ENCODE assay signal across 9 mouse cellular contexts in the genomic region with DNA sequence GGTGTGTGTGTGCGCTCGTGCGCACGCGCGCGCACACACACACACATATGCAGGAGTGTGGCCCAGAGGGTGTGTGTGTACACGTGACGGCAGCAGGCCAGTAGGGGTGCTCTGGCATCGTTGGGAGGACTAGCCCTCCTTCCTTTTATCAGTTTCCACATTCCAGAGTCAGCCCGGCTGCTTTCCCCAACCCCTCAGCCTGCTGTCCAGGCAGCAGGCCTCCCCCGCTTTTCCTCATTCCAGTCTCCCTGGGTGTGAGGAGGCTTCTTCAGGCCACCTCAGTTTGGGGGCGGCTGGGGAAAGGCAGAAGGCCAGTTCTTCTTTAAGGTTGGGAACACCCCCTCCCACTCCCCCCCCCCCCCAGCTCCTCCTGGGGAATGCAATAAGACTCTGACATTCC. TPM values are rescaled to one million over a fixed set of nuclear protein-coding genes. Genes with fewer than 3 reads are reported as not detected.
DNase-seq lines count a peak whose midpoint lies in the region; ATAC-seq and TF ChIP-seq lines count a peak whose summit lies in the region.
"Had no signal": no experiment of that assay in that cellular context is flagged by ENCODE, and none has a peak within 500 bp of the region (broad histone marks: within the 10 kb centered on the region; RNA-seq: fewer than 3 reads in every experiment).

No protein-coding gene starts in this region.

- H3K36me3 ChIP-seq in forebrain, embryonic 15.5 days, result no peaks in the 10 kb centered on the region
- no peaks in the 10 kb centered on the region for H3K36me3 ChIP-seq in hindbrain, embryonic 15.5 days
- peaks cover 7% of the 10 kb centered on the region for H3K36me3 ChIP-seq in limb, embryonic 11.5 days (ENCODE audit: control insufficient read depth, insufficient read depth, low read length)
- no peaks in the 10 kb centered on the region for H3K36me3 ChIP-seq in myocyte (ENCODE audit: control insufficient read depth, insufficient read depth)

- H3K4me1 ChIP-seq in forebrain, embryonic 15.5 days, result peaks cover 43% of the 10 kb centered on the region
- peaks cover 64% of the 10 kb centered on the region for H3K4me1 ChIP-seq in hindbrain, embryonic 15.5 days (replicated peaks)
- peaks cover 60% of the 10 kb centered on the region for H3K4me1 ChIP-seq in limb, embryonic 11.5 days (ENCODE audit: control insufficient read depth, insufficient read depth, low read length)

- H3K9ac ChIP-seq in forebrain, embryonic 15.5 days (replicated peaks), result no peak overlapping the region
- H3K9ac ChIP-seq in hindbrain, embryonic 15.5 days, result no peak overlapping the region
- H3K9ac ChIP-seq in limb, embryonic 11.5 days (ENCODE audit: low read length), result peak overlapping the region; percentile 34; the same call in 1 of the 2 replicates

- peak; percentile 11 for TF ChIP-seq POLR2A in myocyte (IDR thresholded peaks at IDR 0.05; ENCODE audit: insufficient read length, low read depth)

- peaks cover 60% of the 10 kb centered on the region for H3K79me2 ChIP-seq in myocyte (ENCODE audit: control insufficient read depth, insufficient read depth)

- no peak for ATAC-seq in forebrain, embryonic 15.5 days (replicated peaks)
- ATAC-seq in hindbrain, embryonic 15.5 days (ENCODE audit: low FRiP score, low read depth), result no peak
- no peak for ATAC-seq in limb, embryonic 11.5 days (ENCODE audit: insufficient number of reproducible peaks, low FRiP score, low TSS enrichment, low read depth)

- no peak overlapping the region for H3ac ChIP-seq in myocyte (ENCODE audit: control insufficient read depth, insufficient read length)

- no peak overlapping the region for H3K4me2 ChIP-seq in forebrain, embryonic 15.5 days (replicated peaks)
- peak overlapping the region; percentile 29 for H3K4me2 ChIP-seq in hindbrain, embryonic 15.5 days
- peak overlapping the region; percentile 82 for H3K4me2 ChIP-seq in limb, embryonic 11.5 days (ENCODE audit: low read depth, severe bottlenecking)
- H3K4me2 ChIP-seq in myocyte (ENCODE audit: low read depth), result peak overlapping the region; percentile 90

- H3K27me3 ChIP-seq in forebrain, embryonic 15.5 days, result no peaks in the 10 kb centered on the region
- H3K27me3 ChIP-seq in hindbrain, embryonic 15.5 days, result no peaks in the 10 kb centered on the region
- no peaks in the 10 kb centered on the region for H3K27me3 ChIP-seq in limb, embryonic 11.5 days (ENCODE audit: control insufficient read depth, insufficient read depth, low read length)
- no peaks in the 10 kb centered on the region for H3K27me3 ChIP-seq in myocyte (ENCODE audit: control insufficient read depth, insufficient read depth, insufficient read length)
- H3K27me3 ChIP-seq: CH12.LX had no signal

- no peak overlapping the region for H3K4me3 ChIP-seq in forebrain, embryonic 15.5 days
- no peak overlapping the region for H3K4me3 ChIP-seq in hindbrain, embryonic 15.5 days
- peak overlapping the region; percentile 20 for H3K4me3 ChIP-seq in limb, embryonic 11.5 days (ENCODE audit: low read depth, low read length)
- peak overlapping the region; percentile 61 for H3K4me3 ChIP-seq in myocyte

- DNase-seq in gastrocnemius, postnatal 25 days, result peak; percentile 45
- no peak for DNase-seq in gastrocnemius, postnatal 10 days
- DNase-seq in limb, embryonic 11.5 days (ENCODE audit: low spot score), result peak; percentile 61
- no peak for DNase-seq in cerebellum, adult 9-11 months
- DNase-seq in adrenal gland, adult 8-10 months, result no peak

- 44% methylated on average over 13 of the region's 13 CpGs for WGBS in forebrain, embryonic 15.5 days
- WGBS in hindbrain, embryonic 15.5 days, result 41% methylated on average over 13 of the region's 13 CpGs
- WGBS in limb, embryonic 11.5 days, result 43% methylated on average over 13 of the region's 13 CpGs

- no peaks in the 10 kb centered on the region for H3K9me3 ChIP-seq in forebrain, embryonic 15.5 days
- H3K9me3 ChIP-seq in hindbrain, embryonic 15.5 days, result no peaks in the 10 kb centered on the region
- H3K9me3 ChIP-seq in limb, embryonic 11.5 days (ENCODE audit: control insufficient read depth, low read length), result no peaks in the 10 kb centered on the region

- peak overlapping the region; percentile 37; the same call in 1 of the 2 replicates for H3K27ac ChIP-seq in forebrain, embryonic 15.5 days (replicated peaks)
- peak overlapping the region; percentile 62 for H3K27ac ChIP-seq in hindbrain, embryonic 15.5 days (replicated peaks)
- H3K27ac ChIP-seq in limb, embryonic 11.5 days (replicated peaks; ENCODE audit: low read depth, low read length), result peak overlapping the region; percentile 70

TF ChIP-seq in myocyte, 11 proteins besides CTCF, POLR2A, EP300 and RAD21:
- TF ChIP-seq USF1 (IDR thresholded peaks at IDR 0.05; ENCODE audit: low read depth) (peak; percentile 93), TCF12 (IDR thresholded peaks at IDR 0.05; ENCODE audit: insufficient read depth, poor library complexity, severe bottlenecking) (no peak), MYOD1 (IDR thresholded peaks at IDR 0.05; ENCODE audit: control insufficient read depth in 1 of 3, insufficient read length in 2 of 3, low read depth in 2 of 3) (peak in 1 of 3 experiments; percentile 63), CEBPB (IDR thresholded peaks at IDR 0.05; ENCODE audit: insufficient read depth, poor library complexity, severe bottlenecking) (no peak), SRF (IDR thresholded peaks at IDR 0.05; ENCODE audit: control insufficient read depth, insufficient read length, low read depth) (no peak), MAX (IDR thresholded peaks at IDR 0.05; ENCODE audit: low read depth) (no peak), MYOG (IDR thresholded peaks at IDR 0.05; ENCODE audit: control insufficient read depth in 1 of 3, insufficient read depth in 1 of 3, insufficient read length in 2 of 3, low read depth in 2 of 3) (peak in 1 of 3 experiments; percentile 65), TCF3 (IDR thresholded peaks at IDR 0.05; ENCODE audit: insufficient read length, low read depth) (no peak), POLR2AphosphoS2 (IDR thresholded peaks at IDR 0.05; ENCODE audit: insufficient read length, low read depth) (no peak), E2F4 (IDR thresholded peaks at IDR 0.05; ENCODE audit: insufficient read depth) (no peak), REST (IDR thresholded peaks at IDR 0.05; ENCODE audit: insufficient read depth, insufficient read length) (no peak)

RNA-seq across cellular contexts. Expression of gene Dnaja3, which starts 2.4 kb away (rescaled TPM):
- 10 to 100 TPM; 91.1 to 93.8 TPM for total RNA-seq in gastrocnemius, postnatal 25 days (2021)
- total RNA-seq in gastrocnemius, postnatal 10 days (2021), result 10 to 100 TPM; 71.4 to 87.2 TPM
- 55.8 and 58.0 TPM in 2 replicates for polyA plus RNA-seq in forebrain, embryonic 15.5 days (2015; fragmentation: Nextera tagmentation; extraction: Ambion mirVana)
- 63.7 and 63.9 TPM in 2 replicates for polyA plus RNA-seq in hindbrain, embryonic 15.5 days (2015; fragmentation: Nextera tagmentation; extraction: Ambion mirVana)
- polyA plus RNA-seq in limb, embryonic 11.5 days (2014; fragmentation: Nextera tagmentation; extraction: Ambion mirVana), result 56.5 and 59.1 TPM in 2 replicates
- polyA plus RNA-seq in myocyte (2012; fragmentation: generic; extraction: Trizol), result 69.5 TPM
- 100 to 1,000 TPM; 107 to 132 (median 117) TPM for total RNA-seq in adrenal gland, adult 8-10 months (2022)

RNA-seq across cellular contexts. Expression of gene Vasn, which starts 2.4 kb away (rescaled TPM):
- total RNA-seq in gastrocnemius, postnatal 25 days (2021), result 1 to 10 TPM; 4.6 to 4.8 TPM
- 10 to 100 TPM in 1 of 2 experiments, 1 to 10 TPM in 1; 9.7 to 13.0 TPM for total RNA-seq in gastrocnemius, postnatal 10 days (2021)
- polyA plus RNA-seq in forebrain, embryonic 15.5 days (2015; fragmentation: Nextera tagmentation; extraction: Ambion mirVana), result 3.0 and 3.6 TPM in 2 replicates
- 5.9 and 6.4 TPM in 2 replicates for polyA plus RNA-seq in hindbrain, embryonic 15.5 days (2015; fragmentation: Nextera tagmentation; extraction: Ambion mirVana)
- 20.2 and 22.3 TPM in 2 replicates for polyA plus RNA-seq in limb, embryonic 11.5 days (2014; fragmentation: Nextera tagmentation; extraction: Ambion mirVana)
- 34.7 TPM for polyA plus RNA-seq in myocyte (2012; fragmentation: generic; extraction: Trizol)
- total RNA-seq in adrenal gland, adult 8-10 months (2022), result 10 to 100 TPM; 10.1 to 16.9 (median 11.1) TPM

RNA-seq across cellular contexts. Expression of gene Pam16, which starts 17.4 kb away (rescaled TPM):
- 10 to 100 TPM; 87.2 to 90.6 TPM for total RNA-seq in gastrocnemius, postnatal 25 days (2021)
- 10 to 100 TPM; 79.3 to 82.7 TPM for total RNA-seq in gastrocnemius, postnatal 10 days (2021)
- polyA plus RNA-seq in forebrain, embryonic 15.5 days (2015; fragmentation: Nextera tagmentation; extraction: Ambion mirVana), result 162 and 171 TPM in 2 replicates
- 161 and 170 TPM in 2 replicates for polyA plus RNA-seq in hindbrain, embryonic 15.5 days (2015; fragmentation: Nextera tagmentation; extraction: Ambion mirVana)
- polyA plus RNA-seq in limb, embryonic 11.5 days (2014; fragmentation: Nextera tagmentation; extraction: Ambion mirVana), result 107 and 115 TPM in 2 replicates
- polyA plus RNA-seq in myocyte (2012; fragmentation: generic; extraction: Trizol), result 98.6 TPM
- total RNA-seq in adrenal gland, adult 8-10 months (2022), result 100 to 1,000 TPM in 2 of 4 experiments, 10 to 100 TPM in 2; 81.7 to 124 (median 102) TPM

RNA-seq across cellular contexts. Expression of gene Coro7, which starts 37.4 kb away (rescaled TPM):
- 10 to 100 TPM; 12.9 to 19.0 TPM for total RNA-seq in gastrocnemius, postnatal 25 days (2021)
- total RNA-seq in gastrocnemius, postnatal 10 days (2021), result 10 to 100 TPM; 16.3 to 23.3 TPM
- polyA plus RNA-seq in forebrain, embryonic 15.5 days (2015; fragmentation: Nextera tagmentation; extraction: Ambion mirVana), result 25.0 TPM in 2 replicates
- polyA plus RNA-seq in hindbrain, embryonic 15.5 days (2015; fragmentation: Nextera tagmentation; extraction: Ambion mirVana), result 32.8 and 37.2 TPM in 2 replicates
- polyA plus RNA-seq in limb, embryonic 11.5 days (2014; fragmentation: Nextera tagmentation; extraction: Ambion mirVana), result 13.1 and 15.7 TPM in 2 replicates
- polyA plus RNA-seq in myocyte (2012; fragmentation: generic; extraction: Trizol), result 15.2 TPM
- total RNA-seq in adrenal gland, adult 8-10 months (2022), result 10 to 100 TPM; 23.1 to 41.9 (median 36.7) TPM

RNA-seq across cellular contexts. Expression of gene Glis2, which starts 47.7 kb away (rescaled TPM):
- total RNA-seq in gastrocnemius, postnatal 25 days (2021), result 1 to 10 TPM; 7.0 to 7.1 TPM
- total RNA-seq in gastrocnemius, postnatal 10 days (2021), result 10 to 100 TPM; 22.2 to 32.3 TPM
- polyA plus RNA-seq in forebrain, embryonic 15.5 days (2015; fragmentation: Nextera tagmentation; extraction: Ambion mirVana), result 11.0 and 14.6 TPM in 2 replicates
- 17.0 and 19.7 TPM in 2 replicates for polyA plus RNA-seq in hindbrain, embryonic 15.5 days (2015; fragmentation: Nextera tagmentation; extraction: Ambion mirVana)
- polyA plus RNA-seq in limb, embryonic 11.5 days (2014; fragmentation: Nextera tagmentation; extraction: Ambion mirVana), result 26.2 and 27.4 TPM in 2 replicates
- 29.6 TPM for polyA plus RNA-seq in myocyte (2012; fragmentation: generic; extraction: Trizol)
- 10 to 100 TPM; 14.6 to 28.9 (median 23.8) TPM for total RNA-seq in adrenal gland, adult 8-10 months (2022)

Comparison
In these comparisons a context has a peak if more than half of its experiments do, and no peak if none do; other contexts are left out.
1. DNase-seq: peak in gastrocnemius, postnatal 25 days (single experiment) and limb, embryonic 11.5 days (single experiment); none in gastrocnemius, postnatal 10 days (single experiment), cerebellum, adult 9-11 months (single experiment) and adrenal gland, adult 8-10 months (single experiment).
2. H3K4me3 ChIP-seq: peak in limb, embryonic 11.5 days (single experiment) and myocyte (single experiment); none in forebrain, embryonic 15.5 days (single experiment) and hindbrain, embryonic 15.5 days (single experiment).
3. Peak in every context shown above with its lines, with median percentiles within 50 percentile points of each other: H3K27ac ChIP-seq.